Mouse (Mus musculus): ENCODE measurements at regions not wholly inside any gene's neighbourhood (a gene's known extent, or its start where the extent isn't known, plus 50 kb on each side); places are given as distances from the start of the nearest gene placed in this dataset.

GRCm38 (mm10) chr1:6928658-6929057, 2121.0 kb downstream of the Gm37988 start:
- ATAC-seq (ENCODE audit: insufficient number of reproducible peaks, low FRiP score, low TSS enrichment) = no peak

- no peak for ATAC-seq (ENCODE audit: insufficient number of reproducible peaks, low FRiP score, low TSS enrichment)
Observed at GRCm38 (mm10) chr1:6931876-6932275, 2124.2 kb downstream of the Gm37988 start.

- ATAC-seq (ENCODE audit: insufficient number of reproducible peaks, low FRiP score, low TSS enrichment) = no peak
Observed at GRCm38 (mm10) chr1:6969838-6970237, 2162.1 kb downstream of the Gm37988 start.

- ATAC-seq (ENCODE audit: insufficient number of reproducible peaks, low FRiP score, low TSS enrichment) = no peak
Observed at GRCm38 (mm10) chr1:6973749-6974327, 2166.1 kb downstream of the Gm37988 start.

- ATAC-seq (ENCODE audit: insufficient number of reproducible peaks, low FRiP score, low TSS enrichment) = no peak
Observed at GRCm38 (mm10) chr1:6979626-6980025, 2171.9 kb downstream of the Gm37988 start.

GRCm38 (mm10) chr1:6984226-6984625, 2176.5 kb downstream of the Gm37988 start:
- ATAC-seq (ENCODE audit: insufficient number of reproducible peaks, low FRiP score, low TSS enrichment) = no peak

GRCm38 (mm10) chr1:6997611-6998010, 2189.9 kb downstream of the Gm37988 start:
- ATAC-seq (ENCODE audit: insufficient number of reproducible peaks, low FRiP score, low TSS enrichment) = no peak

- ATAC-seq (ENCODE audit: insufficient number of reproducible peaks, low FRiP score, low TSS enrichment) = peak; percentile 56; the same call in 1 of the 2 replicates
Observed at GRCm38 (mm10) chr1:7010184-7010583, 2202.5 kb downstream of the Gm37988 start.
